Mouse (Mus musculus) olfactory bulb, adult 2 months (tissue): ENCODE data around the gene Irs1. TPM values are rescaled to one million over a fixed set of nuclear protein-coding genes. Genes with fewer than 3 reads are reported as not detected.

ENCODE experiments used
- H3K27ac ChIP-seq: fragments of 200-500 bp; 2 replicates; pipeline ENCODE4 v1.5.1; 2012; ENCODE audit warnings: low read depth, low read length; ENCODE audit not compliant: insufficient read depth
- H3K4me1 ChIP-seq: fragments of 200-500 bp; 2 replicates; pipeline ENCODE4 v1.6.1; 2012; ENCODE audit warnings: low read length; ENCODE audit not compliant: control insufficient read depth, insufficient read depth
- H3K4me3 ChIP-seq: fragments of 200-500 bp; 2 replicates; pipeline ENCODE4 v1.5.1; 2012; ENCODE audit warnings: mild to moderate bottlenecking, low read depth, low read length, moderate library complexity; ENCODE audit not compliant: insufficient read depth
- CTCF ChIP-seq: fragments of 200-500 bp; IDR thresholded peaks from 2 replicates; pipeline ENCODE4 v1.5.1; 2012; ENCODE audit warnings: low read depth, mild to moderate bottlenecking, low read length, moderate library complexity; ENCODE audit not compliant: insufficient read depth
- POLR2A ChIP-seq: fragments of 200-500 bp; IDR thresholded peaks from 2 replicates; pipeline ENCODE4 v1.6.1; 2012; ENCODE audit warnings: mild to moderate bottlenecking, low read depth, low read length, moderate library complexity; ENCODE audit not compliant: insufficient read depth
- WGBS: fragments of 180-500 bp; shearing (Covaris S2); methylation state at CpG from one replicate; pipeline ENCODE4 v1.1.7; 2018; 5-methylcytosine and 5-hydroxymethylcytosine counted together
- polyA plus RNA-seq: library from polyadenylated mRNA; stranded (reverse); fragments of >200 nt; gene quantifications from 2 replicates; pipeline ENCODE4 v1.2.4, GENCODE M21; 2012; ENCODE audit warnings: low replicate concordance; ENCODE audit not compliant: missing spikeins, insufficient read depth, insufficient read length

Gene Irs1
- polyA plus RNA-seq, 1 experiment: not detected

DNA sequence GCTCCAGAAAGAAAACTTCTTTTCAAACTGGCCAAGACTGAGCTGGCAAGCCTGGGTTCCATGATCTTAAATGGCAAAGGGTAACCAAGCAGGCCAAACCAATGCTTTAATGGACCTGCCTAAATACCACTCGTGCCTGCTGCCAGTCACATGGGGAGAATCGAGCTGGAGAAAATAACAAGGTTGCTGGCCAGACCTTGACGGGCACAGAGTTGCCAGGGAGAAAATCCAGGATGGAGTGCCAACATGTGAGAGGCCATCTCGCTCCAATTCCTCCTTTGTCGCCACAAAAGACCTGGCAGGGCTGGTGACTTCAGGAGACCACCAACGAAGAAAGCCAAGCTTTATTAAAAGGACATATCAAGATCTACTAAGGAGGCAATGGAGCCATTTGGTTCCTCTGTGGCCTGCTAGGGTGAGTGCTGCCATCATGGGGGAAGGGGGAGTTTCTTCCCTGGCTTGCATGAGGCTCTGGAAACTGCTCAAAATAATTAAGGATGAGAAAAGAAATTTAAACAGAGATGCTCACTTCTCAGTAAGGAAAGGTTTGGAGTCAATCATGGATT, 47.9 kb downstream of the Irs1 start:
- H3K4me3 ChIP-seq: no peak overlapping the region
- TF ChIP-seq POLR2A (no peak), CTCF (no peak)
- H3K27ac ChIP-seq: no peak overlapping the region
- peaks cover 8% of the 10 kb centered on the region; the same call in 1 of the 2 replicates for H3K4me1 ChIP-seq
- 43% methylated on average over 6 of the region's 6 CpGs for WGBS

DNA sequence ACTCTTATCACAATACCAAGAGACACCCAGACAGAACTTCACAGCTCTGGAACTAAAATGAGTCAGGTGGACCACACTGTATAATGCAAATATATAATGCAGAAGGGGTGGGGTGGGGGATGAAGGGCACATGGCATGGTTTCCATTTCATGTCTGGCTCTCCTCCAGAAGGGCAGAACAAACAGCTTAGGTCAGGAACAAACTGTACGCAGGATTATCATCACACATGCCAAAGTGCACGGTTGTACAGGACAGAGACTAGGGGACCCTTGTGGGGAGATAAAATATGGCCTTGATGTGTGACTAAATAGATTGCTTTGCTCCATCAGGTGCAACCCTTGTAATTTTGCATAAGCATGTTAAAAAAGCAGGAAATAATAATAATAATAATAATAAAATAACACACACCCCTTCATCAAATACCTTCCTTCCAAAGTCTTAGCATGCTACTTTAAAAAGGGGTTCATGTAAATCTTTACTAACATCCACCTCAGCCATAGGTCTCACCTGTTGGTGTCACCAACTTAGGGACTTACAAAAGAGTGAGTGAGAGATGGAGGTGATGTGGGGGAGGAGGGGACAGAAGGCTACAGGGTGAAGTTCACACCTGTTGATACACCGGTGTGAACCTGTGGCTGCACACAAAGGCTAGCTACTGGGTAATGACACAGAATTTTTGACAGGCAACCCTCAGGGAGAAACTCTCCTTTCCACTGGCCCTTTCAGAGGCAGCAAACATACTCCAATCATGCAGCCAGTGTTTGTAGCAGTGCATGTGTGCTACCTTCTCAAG, 51.6 kb downstream of the Irs1 start:
- no peak overlapping the region for H3K4me3 ChIP-seq
- 78% methylated on average over 3 of the region's 3 CpGs for WGBS
- peaks cover 5% of the 10 kb centered on the region; the same call in 1 of the 2 replicates for H3K4me1 ChIP-seq
- TF ChIP-seq POLR2A: no peak
- TF ChIP-seq CTCF: no peak
- no peak overlapping the region for H3K27ac ChIP-seq

DNA sequence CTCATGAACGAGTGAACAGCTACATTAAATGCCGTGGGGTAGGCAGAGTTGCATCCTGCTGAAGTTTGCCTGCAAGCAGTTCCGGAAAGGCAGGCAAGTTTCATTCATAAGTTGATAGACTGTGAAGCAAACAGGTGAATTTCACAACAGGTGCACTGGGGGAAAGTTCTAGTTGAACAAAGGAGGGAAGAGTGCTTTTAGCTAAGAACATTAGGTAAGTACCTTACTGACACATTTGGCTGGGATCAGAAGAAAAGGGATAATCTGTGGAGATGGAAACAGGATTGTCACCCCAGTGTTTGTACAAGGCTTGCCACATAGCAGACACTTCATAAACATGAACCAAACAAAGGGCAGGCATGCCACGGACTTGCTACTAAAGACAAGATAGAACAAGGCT, 53.0 kb downstream of the Irs1 start:
- 59% methylated on average over 4 of the region's 4 CpGs for WGBS

DNA sequence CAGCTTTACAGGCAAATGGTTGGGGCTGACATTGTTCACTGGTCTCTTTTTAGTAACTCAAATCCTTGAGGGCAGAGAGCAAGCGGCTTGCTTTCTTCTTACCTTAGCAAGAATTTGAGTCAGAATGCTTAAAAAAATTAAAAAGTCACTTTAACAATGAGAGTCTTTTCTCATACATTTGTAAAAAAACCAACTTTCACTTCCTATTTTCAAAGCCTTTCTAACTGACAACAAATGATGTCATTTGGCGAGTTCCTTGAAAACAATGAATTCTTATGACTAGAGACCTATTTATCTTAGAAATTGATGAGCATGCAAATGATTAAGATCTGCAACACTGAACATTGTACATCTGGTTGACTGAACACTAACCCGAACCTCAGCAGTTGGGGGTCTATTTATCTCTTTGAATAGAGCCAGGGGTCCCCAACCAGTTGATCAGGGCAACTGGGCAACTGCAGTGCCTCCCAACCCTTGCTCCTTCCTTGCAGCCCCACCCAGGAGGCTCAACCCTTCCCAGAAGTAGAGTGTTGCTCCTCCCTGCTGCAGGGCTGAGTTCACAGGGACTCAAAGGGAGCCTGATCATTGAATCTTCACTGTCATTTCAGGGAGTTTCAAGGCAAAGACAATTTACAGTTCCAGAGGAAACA, 55.6 kb downstream of the Irs1 start:
- 81% methylated on average over 3 of the region's 3 CpGs for WGBS
- Histone ChIP-seq H3K27ac (no peak overlapping the region), H3K4me3 (no peak overlapping the region), H3K4me1 (no peaks in the 10 kb centered on the region)
- TF ChIP-seq POLR2A (no peak), CTCF (no peak)

More for the DNA sequence above, 53.0 kb downstream of the Irs1 start:
- Histone ChIP-seq H3K4me3 (no peak overlapping the region), H3K4me1 (peaks cover 1% of the 10 kb centered on the region; the same call in 1 of the 2 replicates), H3K27ac (no peak overlapping the region)
- TF ChIP-seq CTCF (no peak), POLR2A (no peak)

DNA sequence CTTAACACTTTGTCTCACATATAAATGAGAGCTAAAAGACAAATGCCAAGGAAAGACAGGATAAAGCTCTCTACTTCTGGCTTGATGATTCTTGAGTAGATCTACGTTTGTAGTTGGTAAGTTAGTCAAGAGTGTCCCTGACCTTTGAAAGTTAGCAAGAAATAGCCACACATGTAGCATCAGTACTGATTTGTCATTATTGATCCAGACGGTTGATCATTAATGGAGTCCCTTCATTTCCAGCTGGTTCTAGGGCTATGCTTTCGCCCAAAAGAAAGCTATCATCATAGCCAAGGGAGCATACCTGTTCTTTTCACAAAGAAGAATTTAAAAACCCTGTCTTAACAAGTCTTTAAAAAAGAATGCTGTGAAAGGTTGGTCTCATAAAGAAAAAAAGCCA, 56.6 kb downstream of the Irs1 start:
- WGBS: 96% methylated on average over 3 of the region's 3 CpGs

DNA sequence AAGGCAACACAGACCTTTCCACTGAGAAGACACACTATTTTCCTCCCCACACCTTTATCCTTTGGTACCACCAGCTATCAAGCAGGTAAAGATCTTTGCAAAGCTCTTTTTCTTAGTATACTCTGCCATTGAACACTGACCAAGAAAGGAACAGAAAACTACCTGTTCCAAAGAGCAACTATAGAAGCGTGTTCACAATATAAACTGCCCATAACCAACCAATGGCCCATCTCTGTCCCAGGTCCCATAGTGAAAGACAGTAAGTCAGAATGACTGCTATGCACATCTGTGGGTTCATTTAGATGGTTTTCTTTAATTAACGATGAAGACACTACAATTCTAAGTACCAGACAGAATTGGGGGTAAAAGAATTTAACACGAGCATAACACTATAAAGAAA, 58.4 kb downstream of the Irs1 start, which contains the start of gene Gm9747:
Gene Gm9747, plus strand, starts transcription at position 301 of the 400 bp plus-strand sequence.
- Histone ChIP-seq H3K27ac (no peak within 1 kb of the TSS), H3K4me3 (no peak within 1 kb of the TSS), H3K4me1 (no peaks in the 10 kb centered on the region)
- no peak for TF ChIP-seq CTCF
- 94% methylated on average over 3 of the region's 3 CpGs for WGBS

More for the DNA sequence above, 56.6 kb downstream of the Irs1 start:
- H3K4me3 ChIP-seq: no peak overlapping the region
- TF ChIP-seq POLR2A (no peak), CTCF (no peak)
- no peak overlapping the region for H3K27ac ChIP-seq
- no peaks in the 10 kb centered on the region for H3K4me1 ChIP-seq

DNA sequence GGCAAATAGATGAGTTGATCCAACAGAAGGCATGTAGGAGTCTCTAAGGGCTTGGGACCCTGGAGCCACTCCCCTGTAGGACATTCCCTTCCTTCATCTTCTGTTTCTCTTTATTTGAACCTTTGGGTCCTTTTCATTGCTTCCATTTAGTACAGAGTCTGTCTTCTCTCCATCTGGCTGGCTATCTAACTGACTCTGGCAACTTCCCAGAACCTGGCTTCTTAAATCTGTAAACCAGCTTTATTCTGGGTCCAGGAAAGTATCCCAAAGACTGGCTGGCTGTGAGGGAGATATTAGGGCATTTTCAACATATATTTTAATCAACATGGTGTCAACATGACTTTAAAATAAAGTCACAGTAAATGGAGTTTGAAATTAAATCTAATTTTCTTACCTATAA, 62.4 kb downstream of the Irs1 start:
- Histone ChIP-seq H3K4me1 (no peaks in the 10 kb centered on the region), H3K4me3 (no peak overlapping the region), H3K27ac (no peak overlapping the region)
- TF ChIP-seq CTCF (no peak), POLR2A (no peak)

DNA sequence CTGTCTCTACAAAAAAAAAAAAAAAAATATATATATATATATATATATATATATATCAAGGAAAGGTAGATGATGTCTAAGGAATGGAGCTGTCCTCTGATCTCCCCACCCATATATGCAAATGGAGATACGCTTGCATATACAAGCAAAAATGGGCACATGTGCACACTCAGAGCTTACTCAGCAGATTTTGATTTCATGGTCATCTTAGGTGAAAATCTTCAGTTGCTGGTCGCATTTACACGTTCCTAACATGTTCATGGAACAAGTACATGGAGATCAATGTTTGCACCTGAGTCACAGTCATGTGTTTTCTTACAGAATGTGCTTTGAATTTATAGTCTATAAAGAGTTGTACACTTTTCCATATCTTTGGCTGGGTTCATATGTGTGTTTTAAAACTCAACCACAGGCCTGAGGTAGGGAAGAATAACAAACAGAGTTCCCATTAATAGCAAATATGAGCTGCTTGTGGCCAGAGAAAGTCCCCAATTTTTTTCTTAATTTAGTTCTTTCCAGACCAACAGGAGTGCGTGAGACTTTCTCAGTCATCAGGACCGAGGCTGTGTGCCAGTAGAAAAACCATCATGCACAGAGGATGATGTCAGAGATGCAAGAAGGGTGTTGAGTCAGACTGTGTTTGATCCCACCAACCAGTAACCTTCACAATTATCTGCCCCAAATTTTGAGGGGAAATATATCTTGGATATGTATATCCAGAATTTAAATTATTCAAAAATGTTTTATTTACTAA, 68.0 kb downstream of the Irs1 start:
- TF ChIP-seq CTCF (no peak), POLR2A (no peak)
- Histone ChIP-seq H3K27ac (no peak overlapping the region), H3K4me3 (no peak overlapping the region), H3K4me1 (peaks cover 7% of the 10 kb centered on the region)
- WGBS: 91% methylated on average over 5 of the region's 5 CpGs

DNA sequence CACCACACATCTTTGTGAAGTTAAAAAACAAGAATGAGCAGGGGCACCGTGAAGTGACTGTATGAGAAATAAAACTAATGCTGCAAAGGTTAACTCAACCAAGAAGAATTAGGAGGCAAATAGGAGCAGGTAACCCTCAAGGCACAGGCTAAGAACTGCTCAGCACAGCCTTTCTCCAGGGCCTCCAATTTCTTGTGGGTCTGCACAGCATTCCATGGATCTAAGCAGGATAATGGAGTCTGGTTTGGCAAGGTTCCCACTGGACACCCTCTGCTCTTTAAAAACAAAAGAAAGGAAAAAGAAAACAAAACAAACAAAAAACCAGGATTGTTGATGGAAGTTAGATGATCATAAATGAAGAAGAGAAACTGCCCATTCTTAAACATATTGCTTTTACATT, 69.8 kb downstream of the Irs1 start:
- 71% methylated on average over 1 of the region's 1 CpGs for WGBS
- TF ChIP-seq POLR2A (no peak), CTCF (no peak)
- Histone ChIP-seq H3K27ac (no peak overlapping the region), H3K4me3 (no peak overlapping the region), H3K4me1 (peaks cover 7% of the 10 kb centered on the region)
